Mouse (Mus musculus) gonadal fat pad, adult 2 months (tissue): ENCODE measurements around the gene Slc25a28. TPM values are rescaled to one million over a fixed set of nuclear protein-coding genes. Genes with fewer than 3 reads are reported as not detected.

Experiments used
- DNase-seq: peaks from one replicate; pipeline ENCODE4 v3.0.0-alpha.2; 2012; ENCODE audit warnings: low read depth
- polyA plus RNA-seq: library from polyadenylated mRNA; depleted of rRNA; stranded (reverse); fragments of >200 nt; gene quantifications from 2 replicates; pipeline ENCODE4 v1.2.3, GENCODE M21; 2012; rRNA removed

Gene Slc25a28
- polyA plus RNA-seq: 82.7 and 91.0 TPM in 2 replicates

GRCm38 (mm10) chr19:43674730-43675524 lies at the start of gene Slc25a28:
Slc25a28 (minus strand) TSS chr19:43674881.
- DNase-seq: peak; percentile 99

- no peak for DNase-seq
Observed at GRCm38 (mm10) chr19:43724194-43724593, 49.5 kb upstream of the Slc25a28 start.

GRCm38 (mm10) chr19:43723501-43723900 lies 48.8 kb upstream of the Slc25a28 start:
- DNase-seq: no peak

GRCm38 (mm10) chr19:43722891-43723290 lies 48.2 kb upstream of the Slc25a28 start:
- DNase-seq: no peak

- DNase-seq: no peak
Observed at GRCm38 (mm10) chr19:43720061-43720460, 45.4 kb upstream of the Slc25a28 start.

- no peak for DNase-seq
Observed at GRCm38 (mm10) chr19:43711971-43712370, 37.3 kb upstream of the Slc25a28 start.

GRCm38 (mm10) chr19:43711159-43711916 lies 36.7 kb upstream of the Slc25a28 start:
- no peak for DNase-seq

- DNase-seq: no peak
Observed at GRCm38 (mm10) chr19:43709317-43709716, 34.6 kb upstream of the Slc25a28 start.

GRCm38 (mm10) chr19:43708206-43708605 lies 33.5 kb upstream of the Slc25a28 start:
- no peak for DNase-seq

GRCm38 (mm10) chr19:43704787-43705497 lies 30.3 kb upstream of the Slc25a28 start:
- DNase-seq: no peak

GRCm38 (mm10) chr19:43704211-43704610 lies 29.5 kb upstream of the Slc25a28 start:
- DNase-seq: no peak

- DNase-seq: no peak
Observed at GRCm38 (mm10) chr19:43699763-43700155, 25.1 kb upstream of the Slc25a28 start.

- DNase-seq: no peak
Observed at GRCm38 (mm10) chr19:43699021-43699762, 24.5 kb upstream of the Slc25a28 start.

GRCm38 (mm10) chr19:43697666-43698370 lies 23.1 kb upstream of the Slc25a28 start:
- no peak for DNase-seq

GRCm38 (mm10) chr19:43695514-43695964 lies 20.9 kb upstream of the Slc25a28 start:
- no peak for DNase-seq

GRCm38 (mm10) chr19:43692815-43693214 lies 18.1 kb upstream of the Slc25a28 start:
- no peak for DNase-seq

GRCm38 (mm10) chr19:43689419-43690246 lies 15.0 kb upstream of the Slc25a28 start, which contains the start of gene Entpd7:
Entpd7 (plus strand) TSS chr19:43689672.
- no peak for DNase-seq

GRCm38 (mm10) chr19:43681541-43681940 lies 6.9 kb upstream of the Slc25a28 start:
- no peak for DNase-seq

GRCm38 (mm10) chr19:43679474-43679981 lies 4.8 kb upstream of the Slc25a28 start:
- DNase-seq: no peak
